Mouse (Mus musculus): ENCODE results near the gene Rab3ip.

- TF ChIP-seq CTCF (IDR thresholded peaks at IDR 0.05; ENCODE audit: low read depth) = no peak
- TF ChIP-seq EP300 (optimal IDR thresholded peaks at IDR 0.05) = no peak
Measured at GRCm38 (mm10) chr10:116995162-116995561, 44.6 kb upstream of the Rab3ip start.
